Mouse (Mus musculus) layer of hippocampus, adult 8-10 months (tissue): ENCODE results near the gene Itpr2. TPM values are rescaled to one million over a fixed set of nuclear protein-coding genes. Genes with fewer than 3 reads are reported as not detected.

Experiments
- DNase-seq, 2 experiments: peaks; one replicate each; pipeline ENCODE4 v3.0.0; 2022; ENCODE audit warnings: low spot score in 2 of 2
- total RNA-seq, 4 experiments: library from RNA; stranded (reverse); gene quantifications; 2 replicates each; pipeline ENCODE4 v1.2.4; 2022

Itpr2 gene
- total RNA-seq, 4 experiments from 2014 or later = 17.4 to 26.0 (median 21.9) TPM

DNA sequence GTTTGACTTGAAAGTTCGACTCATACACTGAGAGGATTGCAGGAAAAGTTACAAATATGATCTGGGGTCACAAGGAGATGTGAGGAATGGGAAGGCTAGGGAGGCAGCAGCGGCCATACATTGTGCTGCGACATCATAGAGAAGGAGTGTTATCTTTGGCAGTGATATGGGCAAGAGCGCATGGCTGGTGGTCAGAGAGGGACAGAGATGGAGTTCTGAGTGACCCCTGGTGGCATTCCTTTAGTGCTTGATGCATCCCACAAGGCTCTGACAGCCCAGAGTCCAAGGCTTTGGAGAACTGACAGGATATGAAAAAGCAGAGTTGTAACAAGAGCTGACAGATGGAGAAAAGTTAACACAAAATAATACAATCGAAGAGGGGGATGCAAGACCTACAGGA is 334.8 kb downstream of the Itpr2 start:
- no peak for DNase-seq

DNA sequence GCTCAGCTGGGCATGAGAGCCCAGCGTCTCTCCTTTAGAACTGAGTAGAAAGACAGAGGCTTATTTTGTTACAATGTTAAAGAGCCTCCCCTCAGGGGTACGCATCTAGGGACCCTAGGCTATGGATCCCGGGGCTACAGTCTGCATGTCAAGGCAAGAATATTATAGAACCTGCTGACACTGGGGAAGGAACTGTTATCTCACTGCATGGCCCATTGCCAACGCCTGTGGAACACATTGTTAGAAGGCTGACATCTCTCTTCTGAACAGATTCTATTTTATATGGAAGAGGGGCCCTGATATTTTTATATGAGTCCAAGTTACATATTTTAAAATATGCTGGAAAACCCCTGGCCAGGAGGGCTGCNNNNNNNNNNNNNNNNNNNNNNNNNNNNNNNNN is 342.4 kb downstream of the Itpr2 start:
- no peak for DNase-seq

DNA sequence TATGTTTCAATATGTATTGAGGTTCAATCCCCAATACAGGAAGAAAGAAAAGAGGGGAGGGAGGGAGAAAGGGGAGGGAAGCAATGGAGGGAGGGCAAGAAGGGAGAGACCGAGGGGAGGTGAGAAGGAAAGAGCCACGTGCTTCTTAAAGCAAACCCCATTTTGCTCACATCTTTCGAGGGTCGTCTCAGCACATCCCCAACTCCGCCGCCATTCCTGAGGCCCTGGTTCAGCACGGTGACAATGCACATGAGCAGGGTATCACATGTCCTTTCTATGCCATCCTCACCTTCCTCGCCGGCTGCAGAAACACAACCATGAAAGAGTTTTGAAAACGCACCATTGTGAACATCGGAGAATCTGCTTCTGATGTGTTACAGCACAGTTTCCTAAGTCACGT is 343.3 kb downstream of the Itpr2 start:
- DNase-seq = no peak

DNA sequence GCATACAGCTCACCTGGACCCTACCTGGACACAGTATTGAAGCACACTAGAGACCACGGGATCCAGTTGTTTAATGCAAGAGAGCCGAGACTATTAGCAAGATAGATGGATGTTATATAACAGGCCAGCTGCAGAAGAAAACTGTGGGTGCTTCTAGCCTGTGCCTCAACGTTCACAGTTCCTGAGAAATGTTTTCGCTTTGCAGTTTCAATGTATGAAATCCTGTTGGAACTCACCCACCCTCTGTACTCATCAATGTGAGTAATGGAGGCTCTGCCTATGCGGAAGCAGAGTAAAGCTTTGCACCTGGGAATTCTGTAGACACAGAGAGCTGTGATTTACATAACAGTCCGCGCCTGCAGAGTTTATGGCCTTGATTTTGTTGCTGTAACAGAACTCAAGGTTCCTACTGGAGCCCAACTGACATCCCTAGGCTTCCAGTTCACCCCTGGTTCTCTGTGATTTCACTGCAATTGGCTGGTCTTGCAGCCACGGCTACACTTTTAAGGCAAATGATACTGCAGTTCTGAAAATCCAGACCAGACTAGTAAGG is 344.0 kb downstream of the Itpr2 start:
- no peak for DNase-seq

DNA sequence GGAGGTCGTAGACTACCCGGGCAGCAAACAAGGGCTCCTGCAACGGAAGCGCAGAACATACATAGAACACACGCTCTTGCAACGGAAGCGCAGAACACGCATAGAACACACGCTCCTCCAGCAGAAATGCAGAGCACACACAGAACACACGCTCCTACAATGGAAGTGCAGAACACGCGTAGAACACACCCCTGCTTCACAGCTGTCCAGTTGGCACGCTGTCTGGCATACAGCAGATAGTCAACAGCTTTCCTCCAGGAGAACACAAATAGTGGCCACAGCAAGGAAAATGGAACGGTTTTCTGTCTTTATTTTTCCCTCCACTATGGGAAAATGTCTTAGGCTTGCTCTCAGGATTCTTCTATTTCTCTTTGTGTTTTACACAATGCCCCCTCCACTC is 344.9 kb downstream of the Itpr2 start:
- peak in 1 of 2 experiments; percentile 48 for DNase-seq

DNA sequence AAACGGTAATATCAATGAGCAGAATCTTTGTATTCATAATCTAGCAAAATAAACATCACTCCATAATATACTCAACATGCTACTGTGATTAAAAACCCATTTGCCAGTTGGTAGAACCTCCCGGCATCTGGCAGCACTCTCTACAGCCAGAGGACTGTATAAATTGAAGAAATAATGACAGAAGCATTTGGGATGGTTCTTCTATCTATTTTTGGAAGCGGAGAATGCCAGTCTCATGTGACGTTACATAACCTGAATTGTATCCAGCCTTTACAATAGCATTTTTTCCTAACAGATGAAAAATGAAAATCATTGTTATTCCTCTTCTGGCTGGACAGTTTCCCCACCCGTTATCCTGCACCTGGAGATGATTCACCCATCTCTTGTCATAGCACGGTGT is 345.5 kb downstream of the Itpr2 start:
- DNase-seq = peak; percentile 53 to 55

DNA sequence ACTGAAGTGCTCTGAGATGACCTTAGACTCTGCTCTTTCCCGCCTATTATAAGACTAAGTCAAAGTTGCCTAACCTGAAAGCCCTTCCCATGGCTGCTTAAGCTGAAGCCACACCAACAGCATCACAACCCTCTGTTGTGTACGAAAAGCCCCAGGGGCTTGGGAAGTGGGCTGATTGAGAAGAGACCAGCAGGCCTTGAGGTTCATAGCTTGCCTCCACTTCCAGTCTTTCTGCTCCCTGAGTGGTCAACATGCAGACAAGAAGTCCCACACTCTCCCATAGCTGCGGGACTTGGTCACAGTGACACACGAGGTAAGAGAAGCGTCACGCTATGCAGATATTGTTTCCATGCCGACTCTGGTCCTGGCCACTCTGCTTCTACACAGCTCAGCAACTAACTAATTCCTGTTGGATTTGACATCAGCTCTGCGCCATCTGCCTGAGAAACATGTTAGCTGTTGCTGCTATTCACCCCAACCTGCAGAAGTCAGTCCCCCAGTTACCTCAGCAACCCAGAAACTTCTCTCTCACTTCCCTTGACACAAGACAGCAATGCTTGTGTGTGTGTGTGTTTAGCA is 346.8 kb downstream of the Itpr2 start:
- DNase-seq = no peak

DNA sequence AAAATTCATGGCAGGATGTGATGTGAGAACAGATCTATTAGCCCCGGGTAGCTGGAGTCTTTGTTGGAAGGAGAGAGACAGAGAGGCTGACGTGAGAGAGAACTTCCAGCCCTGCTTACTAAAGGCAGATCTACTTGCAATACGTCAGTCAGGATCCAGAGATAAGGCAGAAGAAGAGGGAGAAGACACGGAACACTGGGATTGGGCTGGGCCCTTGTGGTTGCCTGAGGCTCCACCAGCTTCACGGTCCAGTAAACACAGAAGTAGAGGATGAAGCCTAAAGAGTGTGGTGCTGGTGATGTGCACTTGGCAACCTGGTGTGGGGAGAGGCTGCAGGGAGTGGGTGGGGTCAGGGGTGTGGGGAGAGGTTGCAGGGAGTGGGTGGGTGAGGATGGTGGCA is 349.2 kb downstream of the Itpr2 start:
- DNase-seq = no peak

DNA sequence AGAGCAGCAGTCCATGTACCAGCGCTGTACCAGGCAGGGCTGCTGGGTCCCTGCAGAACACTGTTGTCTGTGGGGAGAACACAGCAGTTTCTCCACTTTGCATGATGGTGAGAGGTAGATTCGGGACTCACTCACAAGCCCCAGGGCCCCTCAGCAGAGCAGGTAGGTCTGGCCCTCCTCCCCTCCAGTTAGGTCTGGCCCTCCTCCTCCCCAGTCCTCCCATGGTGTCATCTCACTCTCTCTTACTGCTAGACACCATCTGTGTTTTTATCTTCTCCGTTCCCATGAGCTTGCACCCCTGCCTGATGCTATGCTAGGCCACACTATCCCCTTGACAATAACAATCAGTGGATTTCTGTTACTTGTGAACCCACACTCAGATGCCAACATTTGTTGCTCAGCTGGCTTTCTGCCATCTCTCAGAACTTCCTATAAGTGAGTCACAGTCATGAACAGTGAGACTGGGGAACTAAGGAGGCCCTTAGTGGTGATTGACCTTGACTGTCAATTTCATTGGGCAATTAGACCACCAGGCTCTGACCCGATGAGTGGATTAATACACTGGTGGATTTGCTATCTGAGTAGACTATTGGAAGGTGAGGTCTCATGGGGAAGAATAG is 360.9 kb downstream of the Itpr2 start:
- no peak for DNase-seq

DNA sequence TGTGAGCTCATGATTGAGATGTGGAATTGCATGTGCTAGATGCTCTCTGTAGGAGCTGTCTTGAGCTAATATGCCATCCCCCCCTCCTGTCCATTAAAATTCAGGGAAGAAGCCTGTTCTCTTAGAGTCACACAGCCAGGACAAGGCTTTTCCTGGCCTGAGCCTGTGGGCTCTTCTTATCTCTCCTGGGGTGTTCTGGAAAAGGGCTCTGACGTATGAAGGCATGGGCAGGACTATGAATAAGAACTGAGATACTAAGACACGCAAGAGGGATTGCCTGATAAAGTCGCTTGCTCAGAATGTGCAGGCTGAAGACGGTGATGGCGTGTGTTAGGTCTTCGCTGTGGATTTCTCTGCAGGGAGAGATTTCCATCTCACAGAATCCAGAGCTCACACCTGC is 361.9 kb downstream of the Itpr2 start:
- DNase-seq = no peak

DNA sequence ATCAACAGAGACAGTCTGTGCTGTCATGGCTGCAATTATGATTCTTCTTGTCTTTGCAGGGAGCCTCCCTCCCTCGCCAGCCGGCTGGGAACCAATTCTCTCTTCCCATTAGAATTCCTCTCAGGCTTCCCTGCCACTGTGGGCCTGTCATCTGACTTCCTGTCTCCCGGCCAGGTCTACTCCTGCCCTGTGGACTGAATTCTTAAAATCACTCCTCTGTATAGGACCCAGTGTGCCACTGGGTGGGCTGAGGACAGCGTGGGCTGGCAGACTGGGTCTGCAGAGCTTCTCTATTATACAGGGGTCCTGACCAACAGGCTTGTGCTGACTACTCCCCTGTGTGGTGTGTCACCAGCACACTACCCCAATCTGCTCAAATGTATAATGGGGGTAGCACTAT is 365.4 kb downstream of the Itpr2 start:
- DNase-seq = peak; percentile 52 to 70

DNA sequence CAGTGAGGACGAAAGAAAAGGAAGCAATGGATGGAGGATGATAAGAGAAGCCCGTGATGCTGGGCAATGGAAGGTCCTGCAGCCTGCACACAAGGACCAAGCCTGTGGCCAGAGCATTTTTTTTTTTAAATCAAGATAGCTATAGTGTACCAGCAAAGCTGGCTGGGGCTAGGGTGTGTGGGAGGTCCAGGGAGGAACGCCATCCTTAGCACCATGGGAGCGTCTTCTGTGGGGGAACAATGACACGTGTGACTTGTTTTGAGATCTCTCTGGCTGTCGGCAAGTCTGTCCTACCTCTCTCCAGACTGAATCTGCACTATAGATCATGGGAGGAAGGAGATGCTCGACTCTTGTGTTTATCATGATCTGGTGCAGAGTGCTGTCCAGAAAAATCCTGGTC is 365.8 kb downstream of the Itpr2 start:
- DNase-seq = no peak

DNA sequence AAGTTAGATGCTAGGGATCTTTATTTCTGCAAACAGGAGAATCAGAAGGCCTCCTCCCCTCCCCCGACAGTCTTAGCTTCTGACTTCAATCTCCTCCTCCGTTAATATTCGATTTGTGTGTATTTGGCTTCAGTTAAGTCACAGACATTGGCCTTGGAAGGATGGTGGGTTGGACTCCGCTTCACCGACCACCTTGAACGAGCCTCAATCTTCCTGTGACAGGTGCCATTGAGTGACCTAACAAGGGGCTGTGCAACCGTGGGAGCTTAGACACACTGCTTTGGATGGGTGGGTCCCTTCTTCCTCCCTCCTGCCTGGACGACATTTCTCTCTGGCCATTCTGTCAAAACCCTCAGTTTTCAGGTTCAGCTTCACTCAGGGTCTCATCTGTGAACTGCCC is 366.7 kb downstream of the Itpr2 start:
- no peak for DNase-seq

DNA sequence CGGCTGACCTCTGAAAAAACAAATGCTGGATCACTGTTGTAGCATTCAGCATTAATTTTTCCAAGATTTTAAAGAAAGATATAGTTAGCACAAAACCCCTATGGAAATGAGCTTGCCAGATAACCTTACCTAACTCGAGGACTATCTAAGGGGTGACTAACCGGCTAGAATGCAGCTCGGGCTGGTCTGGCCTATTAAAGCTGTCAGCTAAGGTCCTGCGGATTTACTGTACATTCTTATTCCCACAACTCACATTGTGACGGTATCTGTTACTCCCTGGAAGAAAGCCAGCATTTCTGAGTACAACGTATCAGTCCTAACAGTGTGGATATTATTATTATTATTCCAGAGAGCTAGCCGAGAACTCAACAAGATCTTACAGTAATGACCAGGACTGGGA is 368.1 kb downstream of the Itpr2 start:
- DNase-seq = no peak

DNA sequence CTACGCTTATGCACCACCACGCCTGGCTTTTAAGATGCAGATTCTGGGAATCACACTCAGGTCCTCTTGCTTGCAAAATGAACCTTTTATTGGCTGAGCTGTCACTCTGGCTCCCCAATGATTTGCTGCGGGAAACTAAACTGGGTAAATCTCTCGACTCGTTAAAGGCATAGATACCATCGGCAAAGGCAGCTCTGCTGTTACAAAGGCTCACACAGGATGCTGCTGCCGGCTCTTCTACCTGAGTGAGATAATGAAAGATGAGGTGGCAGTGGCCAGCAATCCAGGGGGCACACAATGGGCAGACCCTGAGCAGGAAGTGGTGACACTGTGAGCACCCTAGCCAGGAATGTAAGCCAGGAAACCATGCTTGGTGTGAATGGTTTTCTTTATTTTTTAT is 373.0 kb downstream of the Itpr2 start:
- no peak for DNase-seq

DNA sequence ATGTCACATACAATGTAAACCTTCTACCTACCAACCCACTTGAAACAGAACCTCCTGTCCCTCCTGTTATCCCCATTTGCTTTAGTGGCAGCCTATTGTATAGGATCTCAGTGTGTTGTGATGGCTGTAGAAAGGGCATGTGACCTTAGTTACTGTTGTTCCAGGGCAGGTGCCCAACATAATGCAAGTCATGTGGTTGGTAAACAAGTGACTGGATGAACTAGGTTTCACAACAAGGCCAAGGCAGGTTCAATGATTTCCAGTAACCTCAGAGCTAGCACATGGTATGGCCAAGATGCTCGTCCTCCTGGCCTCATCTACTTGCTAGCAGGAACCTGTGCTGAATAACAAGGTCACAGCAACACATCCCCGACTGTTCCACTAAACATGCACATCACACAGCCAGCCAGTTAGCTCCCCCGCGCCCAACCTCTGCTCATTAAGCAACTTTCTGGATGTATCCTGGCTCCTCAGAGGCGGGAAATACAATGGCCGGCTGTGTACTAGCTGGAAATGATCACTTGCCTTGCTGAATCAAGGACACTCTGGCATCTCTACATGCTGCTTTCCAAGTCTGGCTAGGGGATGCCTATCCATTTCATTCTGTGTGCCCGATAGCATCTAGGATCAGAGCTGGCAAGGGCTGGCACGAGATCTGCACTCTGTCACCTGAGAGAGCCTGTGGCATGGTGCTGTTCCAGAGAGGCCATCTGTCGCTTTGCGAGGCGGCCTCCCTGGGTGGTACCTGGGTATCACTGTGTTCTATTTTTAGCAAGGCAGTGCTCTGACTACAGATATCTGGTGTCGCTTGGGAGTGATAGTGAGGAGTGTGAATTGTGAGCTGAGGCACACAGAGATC is 375.0 kb downstream of the Itpr2 start:
- no peak for DNase-seq

DNA sequence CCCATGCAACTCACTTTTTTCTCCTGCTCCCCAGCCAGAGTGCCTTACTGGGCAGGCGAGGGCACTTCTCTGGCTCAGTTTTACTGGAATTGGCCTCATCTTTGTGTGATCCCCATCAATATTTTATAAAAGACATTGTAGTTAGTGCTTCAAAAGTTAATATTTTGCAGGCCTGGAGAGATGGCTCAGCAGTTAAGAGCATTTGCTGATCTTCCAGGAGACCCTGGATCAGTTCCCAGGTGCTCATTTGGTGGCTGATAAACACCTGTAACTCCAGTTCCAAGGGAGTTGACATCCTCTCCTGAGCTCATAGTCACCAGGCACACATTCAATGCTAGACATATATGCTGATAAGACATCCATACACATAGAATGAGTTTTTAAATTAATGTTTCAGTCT is 376.4 kb downstream of the Itpr2 start:
- no peak for DNase-seq

DNA sequence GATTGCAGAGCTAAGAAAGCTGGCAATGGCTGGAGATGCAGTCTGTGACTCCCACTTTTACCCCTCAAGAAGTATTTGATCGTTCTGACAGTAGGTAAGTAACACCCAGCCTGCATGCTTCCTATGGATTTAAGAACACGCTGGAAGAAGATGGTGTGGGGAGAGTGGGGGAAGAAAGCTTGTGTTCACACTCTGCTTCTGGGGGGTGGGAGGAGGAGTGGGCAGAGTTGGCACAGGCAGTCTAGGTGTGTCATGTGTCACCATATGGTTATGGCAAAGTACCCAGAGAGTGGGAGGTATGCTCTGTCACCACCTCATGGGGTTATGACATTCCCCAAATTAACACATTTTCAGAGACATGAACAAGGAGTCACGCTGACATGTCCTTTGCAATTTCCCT is 377.5 kb downstream of the Itpr2 start:
- no peak for DNase-seq

DNA sequence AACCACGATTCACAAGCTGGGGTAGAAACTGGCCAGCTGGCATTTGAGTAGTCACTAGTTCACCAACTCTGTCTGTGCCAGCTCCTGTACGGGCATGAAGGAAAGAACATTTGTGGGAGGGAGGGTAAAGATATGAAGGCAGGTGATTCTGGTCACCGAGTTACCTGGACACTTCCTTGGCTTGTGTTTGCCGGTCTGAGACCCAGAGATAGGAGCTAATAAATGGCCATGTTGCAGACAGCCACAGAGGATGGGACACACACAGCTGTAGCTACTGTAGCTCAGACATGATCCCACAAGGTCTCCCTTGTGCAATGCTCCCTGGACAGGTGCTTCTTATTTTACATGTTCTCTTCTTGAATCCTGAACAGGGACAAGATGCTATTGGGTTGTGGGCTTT is 378.4 kb downstream of the Itpr2 start:
- no peak for DNase-seq

DNA sequence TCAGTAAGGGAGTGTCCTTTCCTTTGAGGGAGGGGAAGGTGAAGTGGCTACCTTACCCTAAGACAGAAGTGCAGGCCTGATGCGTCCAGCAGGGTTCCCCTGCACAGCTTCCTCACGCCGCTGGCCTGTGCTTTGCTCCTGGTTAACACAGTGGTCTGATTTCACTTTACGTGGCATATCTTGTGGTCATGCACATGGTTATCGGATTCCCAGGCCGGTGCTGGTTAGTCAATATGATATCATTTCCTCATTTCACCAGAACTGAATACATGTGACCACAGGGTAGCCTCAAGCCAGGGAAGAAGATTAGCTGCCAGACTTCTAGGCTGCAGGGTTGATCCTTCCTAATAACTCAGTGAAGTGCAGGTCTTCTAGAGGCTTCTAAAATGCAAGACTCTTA is 381.9 kb downstream of the Itpr2 start:
- no peak for DNase-seq

DNA sequence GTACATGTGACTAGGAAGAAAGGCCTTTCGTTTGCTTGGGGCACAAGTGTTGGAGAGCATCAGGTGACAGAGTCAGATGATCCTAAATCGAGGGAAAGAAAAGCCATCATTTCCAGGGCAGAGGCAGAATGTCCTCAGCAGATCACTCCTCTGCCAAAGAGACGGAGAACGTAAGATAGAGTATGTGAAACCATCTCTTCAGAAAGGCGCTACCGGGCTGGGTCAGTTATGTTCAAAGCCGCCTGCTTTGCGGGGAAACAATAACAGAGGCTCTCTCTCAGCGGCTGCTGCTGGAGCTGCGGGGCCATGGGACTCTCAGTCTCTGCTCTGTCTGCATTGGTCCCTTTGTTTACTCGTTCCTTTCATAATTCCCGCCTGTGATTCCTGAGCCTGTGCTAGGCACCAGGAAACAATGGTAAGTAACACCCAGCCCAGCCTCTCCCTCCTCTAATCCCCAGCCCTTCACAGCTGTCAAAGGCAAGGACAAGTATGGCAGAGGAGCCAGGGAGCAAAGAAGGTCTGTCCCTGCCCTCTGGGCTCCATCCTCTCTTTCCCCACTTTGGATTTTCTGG is 387.2 kb downstream of the Itpr2 start:
- DNase-seq = no peak

DNA sequence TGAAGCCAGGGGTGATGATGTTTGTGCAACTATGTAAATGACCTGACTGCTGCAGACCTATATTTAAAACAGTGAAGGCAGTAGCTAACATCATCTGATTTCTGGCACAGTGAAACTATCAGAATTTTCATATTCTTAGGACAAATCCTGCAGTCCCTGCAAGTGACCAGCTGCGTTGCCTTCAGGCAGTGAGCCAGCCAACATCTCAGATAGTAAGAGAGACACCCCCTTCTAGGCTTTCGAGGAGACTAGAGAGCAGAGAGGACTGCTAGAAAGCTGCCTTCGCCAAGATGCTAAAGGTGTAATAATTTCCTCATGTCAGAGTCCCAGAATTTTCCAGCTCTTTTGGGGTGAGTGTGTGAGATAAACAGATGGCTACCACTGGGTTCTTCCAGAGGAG is 388.0 kb downstream of the Itpr2 start:
- no peak for DNase-seq
